Mouse (Mus musculus) monocyte, adult 5-6 weeks (primary cell): ENCODE measurements at regions not wholly inside any gene's neighbourhood (a gene's known extent, or its start where the extent isn't known, plus 50 kb on each side); places are given as distances from the start of the nearest gene placed in this dataset.

ENCODE experiments used
- ATAC-seq: fragments of 153-309, 156-312 bp; replicated peaks from 2 replicates; pipeline ENCODE4 v1.8.0; 2017; ENCODE audit warnings: mild to moderate bottlenecking; ENCODE audit not compliant: low TSS enrichment, insufficient number of reproducible peaks, severe bottlenecking, poor library complexity, low FRiP score

DNA sequence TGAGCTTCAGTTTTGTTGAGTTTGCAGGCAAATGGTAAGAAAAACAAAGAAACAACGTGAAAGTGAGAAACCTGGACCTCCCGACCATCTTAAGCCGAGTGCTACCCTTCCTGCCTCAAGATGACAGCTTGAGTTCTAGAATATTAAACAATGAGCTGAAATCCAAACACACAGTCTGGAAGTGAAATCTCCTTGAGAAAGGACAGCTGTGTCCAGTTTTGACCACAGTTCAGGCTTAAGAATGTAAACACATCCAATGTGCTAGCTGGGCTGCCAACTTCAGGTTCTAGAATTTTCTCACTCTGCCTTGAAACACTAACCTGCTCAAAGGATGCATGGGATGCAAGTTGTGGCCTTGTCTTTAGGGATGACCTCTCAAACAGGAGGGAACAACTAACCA, 363.4 kb upstream of the Slc24a2 start:
- no peak for ATAC-seq

- no peak for ATAC-seq
Measured at GRCm38 (mm10) chr4:87590797-87591196, 360.5 kb upstream of the Slc24a2 start.

- ATAC-seq = no peak
Measured at GRCm38 (mm10) chr4:87578164-87578563, 347.9 kb upstream of the Slc24a2 start.

GRCm38 (mm10) chr4:87570950-87571349, 340.7 kb upstream of the Slc24a2 start:
- no peak for ATAC-seq

GRCm38 (mm10) chr4:87570470-87570891, 340.2 kb upstream of the Slc24a2 start:
- ATAC-seq = no peak

GRCm38 (mm10) chr4:87566616-87567015, 336.3 kb upstream of the Slc24a2 start:
- no peak for ATAC-seq

DNA sequence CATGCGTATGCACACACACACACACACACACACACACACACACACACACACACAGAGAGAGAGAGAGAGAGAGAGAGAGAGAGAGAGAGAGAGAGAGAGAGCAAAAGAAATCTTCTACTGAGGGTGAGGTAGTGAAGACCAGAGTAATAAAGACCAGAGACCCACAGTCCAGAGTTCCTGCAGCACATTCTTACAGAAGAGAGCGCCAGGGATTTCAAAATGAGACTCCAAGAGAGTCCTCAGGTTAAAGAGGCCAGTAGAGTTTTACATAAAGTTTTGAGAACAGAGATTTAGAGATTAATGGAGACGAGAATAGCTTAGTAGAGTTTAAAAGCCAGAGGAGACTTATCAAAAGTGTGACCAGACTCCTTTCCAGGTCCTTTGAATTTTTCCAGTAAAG, 324.6 kb upstream of the Slc24a2 start:
- ATAC-seq = no peak
